Mouse (Mus musculus) kidney, adult 2 months (tissue): ENCODE data around the gene Ccnl1. TPM values are rescaled to one million over a fixed set of nuclear protein-coding genes. Genes with fewer than 3 reads are reported as not detected.

Source experiments
- DNase-seq: peaks from one replicate; pipeline ENCODE4 v3.0.0; 2021
- H3K27ac ChIP-seq: fragments of 200-500 bp; 2 replicates; pipeline ENCODE4 v1.5.1; 2012; ENCODE audit warnings: low read depth, low read length, control low read depth, inconsistent platforms; ENCODE audit not compliant: insufficient read depth
- H3K27me3 ChIP-seq: fragments of 200-500 bp; replicated peaks from 2 replicates; pipeline ENCODE4 v1.6.1; 2012; ENCODE audit warnings: mild to moderate bottlenecking, moderate library complexity, low read length, inconsistent platforms; ENCODE audit not compliant: control insufficient read depth, insufficient read depth
- H3K36me3 ChIP-seq: fragments of 200-500 bp; 2 replicates; pipeline ENCODE4 v1.6.1; 2012; ENCODE audit warnings: mild to moderate bottlenecking, moderate library complexity, low read length, inconsistent platforms; ENCODE audit not compliant: control insufficient read depth, insufficient read depth
- H3K4me1 ChIP-seq: fragments of 200-500 bp; 2 replicates; pipeline ENCODE4 v1.6.1; 2011; ENCODE audit warnings: low read length; ENCODE audit not compliant: control insufficient read depth, insufficient read depth
- H3K4me3 ChIP-seq: fragments of 200-500 bp; 2 replicates; pipeline ENCODE4 v1.5.1; 2011; ENCODE audit warnings: mild to moderate bottlenecking, low read depth, low read length, control low read depth; ENCODE audit not compliant: insufficient read depth
- CTCF ChIP-seq: fragments of 200-500 bp; conservative IDR thresholded peaks from 2 replicates; pipeline ENCODE4 v1.5.1; 2011; ENCODE audit warnings: low read depth, mild to moderate bottlenecking, control low read depth, low read length, moderate library complexity, mixed read lengths; ENCODE audit not compliant: insufficient read depth, insufficient read length
- POLR2A ChIP-seq: fragments of 200-500 bp; IDR thresholded peaks from one replicate; pipeline ENCODE4 v1.6.1; 2011; ENCODE audit warnings: low read depth, low read length, control low read depth
- WGBS: fragments of 180-500 bp; shearing (Covaris S2); methylation state at CpG from one replicate; pipeline ENCODE4 v1.1.7; 2018; 5-methylcytosine and 5-hydroxymethylcytosine counted together
- polyA plus RNA-seq: library from polyadenylated mRNA; depleted of rRNA; stranded (reverse); fragments of >200 nt; gene quantifications from 2 replicates; pipeline ENCODE4 v1.2.3, GENCODE M21; 2012

Ccnl1 gene
- polyA plus RNA-seq, 1 experiment = 20.8 TPM

DNA sequence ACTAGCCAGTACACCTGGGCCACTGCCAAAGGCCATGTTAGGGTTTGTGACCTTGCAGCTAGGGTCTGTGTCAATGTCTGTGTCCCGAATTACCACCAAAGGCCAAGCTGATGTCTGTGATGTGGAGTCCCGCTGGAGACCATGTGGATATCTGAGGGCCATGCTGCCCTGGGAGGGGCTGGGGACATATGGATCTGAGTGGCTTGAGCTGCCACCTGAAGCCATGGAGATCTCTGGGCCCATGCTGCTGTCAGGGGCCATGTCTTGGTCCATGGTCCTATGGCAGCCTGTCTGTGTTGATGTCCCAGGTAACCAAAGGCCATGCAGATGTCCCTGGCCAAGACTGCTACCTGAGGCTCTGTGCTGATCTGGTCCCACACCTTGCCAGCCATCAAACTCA is 48.6 kb downstream of the Ccnl1 start:
- Histone ChIP-seq H3K4me1 (no peaks in the 10 kb centered on the region), H3K27ac (no peak overlapping the region), H3K27me3 (no peaks in the 10 kb centered on the region), H3K4me3 (no peak overlapping the region), H3K36me3 (no peaks in the 10 kb centered on the region)
- TF ChIP-seq POLR2A (no peak), CTCF (no peak)
- WGBS = 84% methylated on average over 2 of the region's 2 CpGs
- DNase-seq = no peak

DNA sequence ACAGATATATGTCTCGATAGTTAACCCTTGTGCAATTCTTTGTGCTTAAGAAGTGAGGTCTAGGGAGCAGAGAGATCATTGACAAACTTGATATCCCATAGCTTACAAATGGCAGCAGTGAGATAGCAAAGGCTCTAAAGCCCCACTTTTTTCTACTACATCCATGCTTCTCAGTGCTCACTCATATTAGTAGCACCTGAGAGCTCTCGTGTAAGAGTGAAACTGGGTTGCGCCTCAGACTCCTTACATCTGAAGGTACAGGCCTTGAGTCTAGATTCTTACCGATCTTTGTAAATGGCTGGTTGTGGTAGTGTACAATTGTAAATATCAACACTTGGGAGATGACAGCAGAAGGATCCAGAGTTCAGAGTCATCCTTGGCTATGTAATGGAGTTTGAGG is 50.5 kb downstream of the Ccnl1 start:
- no peaks in the 10 kb centered on the region for H3K4me1 ChIP-seq
- H3K27me3 ChIP-seq = no peaks in the 10 kb centered on the region
- no peak overlapping the region for H3K4me3 ChIP-seq
- TF ChIP-seq CTCF = no peak
- TF ChIP-seq POLR2A = no peak
- no peak for DNase-seq
- H3K27ac ChIP-seq = no peak overlapping the region
- H3K36me3 ChIP-seq = no peaks in the 10 kb centered on the region
- 96% methylated on average over 4 of the region's 4 CpGs for WGBS

DNA sequence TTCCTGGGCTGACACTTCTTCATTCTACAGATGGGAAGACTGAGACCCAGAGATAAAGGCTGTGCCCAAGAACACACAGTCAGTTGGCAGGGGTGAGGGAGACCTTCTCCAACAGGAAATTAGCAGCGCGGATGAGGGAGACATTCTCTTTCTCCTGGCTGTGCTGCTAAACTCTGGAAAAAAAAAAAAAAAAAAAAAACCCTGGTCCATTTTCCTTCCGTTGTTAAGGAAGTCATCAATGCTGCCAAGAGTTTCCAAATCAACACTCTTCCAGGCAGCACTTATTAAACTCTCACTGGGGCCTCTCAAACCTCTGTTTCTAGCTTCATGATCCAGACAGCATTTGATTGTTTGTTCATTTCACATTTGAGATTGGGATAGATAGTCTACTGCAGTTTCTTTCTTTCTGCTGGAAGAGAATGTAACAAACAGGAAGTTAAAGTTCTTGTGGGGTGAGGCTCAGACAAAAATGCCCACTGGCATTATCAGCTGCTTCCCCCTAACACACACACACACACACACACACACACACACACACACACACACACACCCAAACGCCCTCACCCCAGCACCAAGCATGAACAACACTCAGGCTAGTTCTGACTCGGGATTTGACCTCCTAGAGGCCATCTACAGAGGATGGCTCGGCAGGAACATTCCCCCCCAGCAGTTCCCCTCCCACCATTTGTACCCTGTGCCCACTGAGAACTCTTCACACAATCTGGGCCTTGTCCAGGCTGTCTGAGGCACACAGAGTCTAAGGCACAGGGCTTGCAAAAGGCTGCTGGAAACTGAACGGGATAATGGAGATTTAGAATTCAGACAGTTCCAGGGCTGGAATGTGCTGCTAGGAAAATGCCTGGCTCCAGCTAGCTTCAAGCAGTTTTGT is 52.5 kb downstream of the Ccnl1 start:
- no peaks in the 10 kb centered on the region for H3K36me3 ChIP-seq
- peak; percentile 11 for DNase-seq
- no peaks in the 10 kb centered on the region for H3K27me3 ChIP-seq
- H3K4me3 ChIP-seq = no peak overlapping the region
- 34% methylated on average over 7 of the region's 7 CpGs for WGBS
- no peaks in the 10 kb centered on the region for H3K4me1 ChIP-seq
- H3K27ac ChIP-seq = no peak overlapping the region; the same call in 1 of the 2 replicates
- TF ChIP-seq POLR2A = no peak
- no peak for TF ChIP-seq CTCF

DNA sequence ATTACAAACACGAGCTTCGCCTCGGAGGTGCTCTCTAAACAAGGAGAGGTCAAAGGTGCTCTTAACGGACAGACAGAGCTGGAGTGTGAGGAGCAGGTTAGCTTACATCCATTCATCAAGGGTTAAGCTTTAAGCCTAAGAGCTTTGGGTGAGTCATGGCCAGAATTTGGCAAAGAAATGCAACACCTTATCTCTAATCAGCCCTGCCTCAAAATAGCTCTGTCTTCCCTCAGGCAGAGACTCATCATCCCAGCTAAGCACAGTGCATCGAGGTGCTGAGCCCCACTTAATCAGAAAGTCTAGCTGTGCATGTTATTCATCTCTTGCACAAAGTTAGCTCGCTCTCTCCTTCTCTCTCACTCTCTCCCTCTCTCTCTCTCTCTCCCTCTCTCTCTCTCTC is 53.3 kb downstream of the Ccnl1 start:
- H3K4me1 ChIP-seq = no peaks in the 10 kb centered on the region
- H3K27me3 ChIP-seq = no peaks in the 10 kb centered on the region
- 37% methylated on average over 6 of the region's 6 CpGs for WGBS
- no peak for TF ChIP-seq CTCF
- no peak for TF ChIP-seq POLR2A
- H3K27ac ChIP-seq = no peak overlapping the region
- H3K4me3 ChIP-seq = no peak overlapping the region
- DNase-seq = no peak
- H3K36me3 ChIP-seq = no peaks in the 10 kb centered on the region

DNA sequence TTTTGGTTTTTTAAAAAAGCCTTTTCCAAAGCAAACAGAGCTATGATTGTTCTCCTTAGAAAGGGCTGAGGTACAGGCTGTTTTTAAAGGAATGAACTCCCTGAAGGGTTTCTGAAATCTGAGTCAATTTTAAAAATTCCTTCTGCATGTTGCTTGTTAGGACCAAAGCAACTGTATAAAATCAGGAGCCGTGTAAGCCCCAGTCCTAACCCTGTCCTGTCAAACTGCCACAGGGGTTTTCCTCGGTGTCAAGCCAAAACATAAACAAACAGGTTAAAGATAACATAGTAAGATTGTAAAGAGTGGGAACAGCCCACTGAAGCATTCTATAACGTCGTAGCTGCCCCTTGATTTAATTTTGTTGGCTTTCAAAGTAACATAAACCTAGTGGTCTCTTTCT is 53.9 kb downstream of the Ccnl1 start:
- 37% methylated on average over 4 of the region's 4 CpGs for WGBS
- Histone ChIP-seq H3K4me3 (no peak overlapping the region), H3K36me3 (no peaks in the 10 kb centered on the region), H3K4me1 (no peaks in the 10 kb centered on the region), H3K27me3 (no peaks in the 10 kb centered on the region), H3K27ac (no peak overlapping the region)
- no peak for DNase-seq
- TF ChIP-seq POLR2A (no peak), CTCF (no peak)

DNA sequence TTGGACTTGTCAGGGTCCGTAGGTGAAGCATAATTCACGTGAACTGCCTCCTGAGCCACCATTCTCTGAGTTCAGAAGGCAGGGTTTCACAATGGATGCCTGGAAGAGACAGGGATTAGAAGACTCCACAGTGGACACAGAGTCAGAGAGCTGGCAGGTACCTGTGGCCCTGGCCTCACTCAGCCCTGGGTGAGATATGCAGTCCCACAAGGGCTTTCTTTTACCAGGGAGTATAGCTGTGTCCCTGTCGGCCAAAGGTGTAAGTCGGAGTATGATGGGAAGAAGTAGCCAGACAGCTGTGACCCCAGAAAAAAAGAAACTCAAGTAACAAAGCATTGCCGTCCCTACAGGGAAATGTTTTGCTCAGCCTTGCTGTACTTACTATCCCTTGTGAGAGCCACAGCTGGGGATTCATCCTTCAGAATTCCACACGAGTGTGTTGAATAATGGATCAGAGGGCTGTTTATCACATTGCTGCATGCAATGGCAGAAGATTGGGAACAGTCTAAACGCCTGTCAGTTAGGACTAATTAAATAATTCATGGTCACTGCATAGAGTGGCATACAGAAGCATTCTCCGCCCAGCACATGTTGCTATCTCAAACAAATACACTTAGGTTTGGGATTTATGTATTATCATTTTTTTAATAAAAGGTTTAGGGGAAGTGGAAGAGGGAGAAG is 59.3 kb downstream of the Ccnl1 start:
- H3K4me3 ChIP-seq = no peak overlapping the region
- H3K27me3 ChIP-seq = no peaks in the 10 kb centered on the region
- TF ChIP-seq POLR2A (no peak), CTCF (no peak)
- no peak for DNase-seq
- no peaks in the 10 kb centered on the region for H3K36me3 ChIP-seq
- no peaks in the 10 kb centered on the region for H3K4me1 ChIP-seq
- no peak overlapping the region for H3K27ac ChIP-seq
- WGBS = 80% methylated on average over 8 of the region's 8 CpGs

DNA sequence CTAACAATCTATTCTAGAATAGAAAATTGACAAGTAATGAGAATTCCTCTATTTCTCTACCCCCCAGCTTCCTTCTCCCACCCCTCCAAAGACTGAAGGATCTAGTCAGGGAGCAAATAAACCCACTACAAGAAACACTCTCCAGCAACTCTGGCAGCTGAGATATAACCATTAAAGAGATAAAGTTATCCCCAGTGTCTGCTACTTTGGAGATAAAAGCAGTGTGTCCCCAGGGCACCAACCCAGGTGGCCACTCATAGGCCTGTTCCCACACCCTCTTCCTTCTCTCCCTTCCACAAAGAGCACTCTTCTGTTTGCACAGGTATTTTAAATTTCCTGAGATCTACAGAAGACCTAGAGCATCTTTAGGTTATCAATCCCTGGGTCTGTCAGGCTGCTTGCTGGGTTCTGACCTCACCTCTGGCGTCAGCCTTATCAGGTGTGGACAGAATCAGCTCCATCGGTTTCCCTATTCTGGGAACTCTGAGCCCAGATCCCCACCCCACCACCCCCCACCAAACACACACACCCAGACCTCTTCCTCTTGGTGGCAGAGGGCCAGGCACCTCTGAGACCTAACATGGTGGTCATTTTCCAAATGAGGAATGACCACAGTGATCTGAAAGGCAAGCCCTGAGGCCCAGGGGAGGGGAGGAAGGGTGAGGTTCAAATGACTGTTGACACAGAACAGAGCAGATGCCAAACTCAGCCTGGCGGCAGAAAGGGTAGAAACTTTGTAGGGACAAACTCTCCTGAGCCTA is 60.6 kb downstream of the Ccnl1 start:
- WGBS = 72% methylated on average over 3 of the region's 3 CpGs
- no peak overlapping the region for H3K4me3 ChIP-seq
- H3K4me1 ChIP-seq = no peaks in the 10 kb centered on the region
- TF ChIP-seq POLR2A = no peak
- no peak for TF ChIP-seq CTCF
- H3K27me3 ChIP-seq = no peaks in the 10 kb centered on the region
- DNase-seq = no peak
- H3K36me3 ChIP-seq = no peaks in the 10 kb centered on the region
- no peak overlapping the region for H3K27ac ChIP-seq
